Mouse (Mus musculus) liver, postnatal 0 days (tissue): ENCODE measurements at regions not wholly inside any gene's neighbourhood (a gene's known extent, or its start where the extent isn't known, plus 50 kb on each side); places are given as distances from the start of the nearest gene placed in this dataset.

Experiments used
- CTCF ChIP-seq: sonication (generic); IDR thresholded peaks from 2 replicates; pipeline ENCODE4 v1.5.1; 2016; ENCODE audit warnings: antibody characterized with exemption, low read depth
- EP300 ChIP-seq: IDR thresholded peaks from 2 replicates; pipeline ENCODE4 v1.6.1; 2016; ENCODE audit warnings: antibody characterized with exemption, low read depth, mild to moderate bottlenecking

- TF ChIP-seq CTCF (no peak), EP300 (no peak)
These were observed 93.6 kb downstream of the Cstad start for GRCm38 (mm10) chr2:30688402-30688801.
